Mouse (Mus musculus) intestine, postnatal 0 days (tissue): Measurements from ENCODE around the gene Atg10. TPM values are rescaled to one million over a fixed set of nuclear protein-coding genes. Genes with fewer than 3 reads are reported as not detected.

ENCODE experiments used
- ATAC-seq: fragments of 200-750 bp; cut with Nextera tagmentation; 2 replicates; pipeline ENCODE4 v1.8.0; 2017; ENCODE audit warnings: mild to moderate bottlenecking, moderate TSS enrichment, moderate library complexity
- H3K27ac ChIP-seq: fragments of 300-500 bp; sonication (generic); 2 replicates; pipeline ENCODE4 v1.5.1; 2014; ENCODE audit warnings: mild to moderate bottlenecking, low read depth, low read length, moderate library complexity
- H3K27me3 ChIP-seq: fragments of 300-500 bp; sonication (generic); replicated peaks from 2 replicates; pipeline ENCODE4 v1.6.1; 2014; ENCODE audit warnings: low read length, mixed read lengths; ENCODE audit not compliant: control insufficient read depth, insufficient read depth
- H3K36me3 ChIP-seq: fragments of 300-500 bp; sonication (generic); 2 replicates; pipeline ENCODE4 v1.6.1; 2014; ENCODE audit warnings: mild to moderate bottlenecking, moderate library complexity; ENCODE audit not compliant: control insufficient read depth, insufficient read depth
- H3K4me1 ChIP-seq: fragments of 300-500 bp; sonication (generic); replicated peaks from 2 replicates; pipeline ENCODE4 v1.6.1; 2014; ENCODE audit warnings: antibody characterized with exemption, low read length, mixed read lengths; ENCODE audit not compliant: control insufficient read depth, insufficient read depth
- H3K4me2 ChIP-seq: fragments of 300-500 bp; sonication (generic); replicated peaks from 2 replicates; pipeline ENCODE4 v1.6.1; 2014; ENCODE audit warnings: low read depth, mild to moderate bottlenecking, moderate library complexity
- H3K4me3 ChIP-seq: fragments of 300-500 bp; sonication (generic); 2 replicates; pipeline ENCODE4 v1.5.1; 2014; ENCODE audit warnings: low read depth, low read length
- H3K9ac ChIP-seq: fragments of 300-500 bp; sonication (generic); 2 replicates; pipeline ENCODE4 v1.6.1; 2014; ENCODE audit warnings: mild to moderate bottlenecking, low read depth, low read length
- H3K9me3 ChIP-seq: fragments of 300-500 bp; sonication (generic); 2 replicates; pipeline ENCODE4 v1.6.1; 2016; ENCODE audit warnings: mixed run types; ENCODE audit not compliant: control insufficient read depth
- CTCF ChIP-seq: sonication (generic); IDR thresholded peaks from 2 replicates; pipeline ENCODE4 v1.5.1; 2016; ENCODE audit warnings: low read depth, mild to moderate bottlenecking, control low read depth, antibody characterized with exemption, moderate library complexity
- WGBS: fragments of 180-500 bp; shearing (Covaris S2); extraction: QIAGEN DNeasy Blood & Tissue Kit; methylation state at CpG from one replicate; pipeline ENCODE4 v1.1.7; 2014; 5-methylcytosine and 5-hydroxymethylcytosine counted together
- polyA plus RNA-seq: library from polyadenylated mRNA; unstranded; fragments of >200 nt; fragmentation: Nextera tagmentation; extraction: Ambion mirVana; gene quantifications from 2 replicates; pipeline ENCODE4 v1.2.1, GENCODE M21; 2015

Atg10 gene
- polyA plus RNA-seq, 1 experiment from 2014 or later: 24.5 TPM

DNA sequence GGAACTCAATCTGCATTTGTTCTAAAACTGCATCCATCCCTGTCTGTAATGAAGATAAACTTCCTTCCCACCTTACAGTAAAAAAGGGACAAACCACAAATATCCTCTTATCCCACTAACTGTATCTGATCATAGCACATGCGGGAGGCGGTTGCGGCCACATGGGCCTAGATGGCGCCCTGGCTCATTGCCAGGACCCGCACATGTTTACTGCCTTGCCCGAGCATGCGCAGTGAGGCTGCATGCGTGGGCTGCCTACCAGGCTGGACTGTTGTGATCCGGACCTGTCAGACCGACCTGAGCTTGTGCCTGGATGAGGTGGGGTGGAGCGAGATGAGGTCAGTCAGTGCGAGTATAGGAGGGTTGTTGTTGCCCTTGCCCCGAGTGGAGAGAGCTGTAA lies 230.2 kb downstream of the Atg10 start:
- no peak for TF ChIP-seq CTCF
- H3K4me3 ChIP-seq: no peak overlapping the region
- H3K36me3 ChIP-seq: no peaks in the 10 kb centered on the region
- no peak overlapping the region for H3K4me2 ChIP-seq
- ATAC-seq: no peak
- H3K27ac ChIP-seq: no peak overlapping the region
- H3K4me1 ChIP-seq: no peaks in the 10 kb centered on the region
- H3K27me3 ChIP-seq: no peaks in the 10 kb centered on the region
- 80% methylated on average over 13 of the region's 13 CpGs for WGBS
- H3K9ac ChIP-seq: no peak overlapping the region
- H3K9me3 ChIP-seq: no peaks in the 10 kb centered on the region

DNA sequence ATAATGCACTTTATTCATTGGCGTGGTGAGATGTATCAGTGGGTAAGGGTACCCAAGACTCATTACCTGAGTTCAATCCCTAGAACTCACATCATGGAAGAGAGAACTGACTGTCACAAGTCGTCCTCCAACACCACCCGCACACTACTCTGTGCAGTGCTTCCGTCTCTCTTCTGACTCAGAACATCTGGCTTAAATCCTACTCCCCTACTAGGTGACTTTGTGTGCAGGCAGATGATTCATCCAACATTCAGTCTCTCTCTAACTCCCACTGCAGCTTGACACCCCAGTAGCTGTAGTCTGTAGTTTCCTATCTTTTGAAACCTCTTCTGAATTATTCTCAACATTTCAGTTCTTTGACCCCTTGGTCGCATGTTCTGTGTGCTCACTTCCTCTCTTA lies 230.8 kb downstream of the Atg10 start:
- no peak for TF ChIP-seq CTCF
- Histone ChIP-seq H3K4me3 (no peak overlapping the region), H3K27me3 (no peaks in the 10 kb centered on the region), H3K9ac (no peak overlapping the region), H3K36me3 (no peaks in the 10 kb centered on the region), H3K27ac (no peak overlapping the region), H3K4me2 (no peak overlapping the region), H3K4me1 (no peaks in the 10 kb centered on the region), H3K9me3 (no peaks in the 10 kb centered on the region)
- 92% methylated on average over 5 of the region's 5 CpGs for WGBS
- no peak for ATAC-seq

DNA sequence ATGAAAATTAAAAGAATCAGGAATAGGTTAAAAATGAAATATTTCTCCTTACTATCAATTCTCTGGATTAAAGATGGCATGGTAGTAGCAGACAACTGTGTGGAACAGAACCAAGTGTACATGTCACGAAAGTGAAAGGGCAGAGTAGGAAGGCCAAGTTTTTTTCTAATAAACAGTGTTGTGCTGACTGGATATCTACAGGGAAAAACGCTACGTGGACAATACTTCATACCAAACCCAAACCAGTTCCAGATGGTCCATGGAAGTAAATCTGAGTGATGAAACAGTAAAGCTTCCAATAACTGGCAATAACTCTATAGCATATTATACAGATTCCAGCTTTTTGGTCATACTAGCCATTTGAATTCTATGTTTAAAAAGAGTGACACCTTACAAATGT lies 235.5 kb downstream of the Atg10 start:
- no peaks in the 10 kb centered on the region for H3K27me3 ChIP-seq
- no peaks in the 10 kb centered on the region for H3K36me3 ChIP-seq
- H3K4me2 ChIP-seq: no peak overlapping the region
- H3K9ac ChIP-seq: no peak overlapping the region
- no peaks in the 10 kb centered on the region for H3K9me3 ChIP-seq
- H3K4me3 ChIP-seq: no peak overlapping the region
- no peaks in the 10 kb centered on the region for H3K4me1 ChIP-seq
- ATAC-seq: no peak
- TF ChIP-seq CTCF: no peak
- WGBS: 83% methylated on average over 3 of the region's 3 CpGs
- no peak overlapping the region for H3K27ac ChIP-seq

DNA sequence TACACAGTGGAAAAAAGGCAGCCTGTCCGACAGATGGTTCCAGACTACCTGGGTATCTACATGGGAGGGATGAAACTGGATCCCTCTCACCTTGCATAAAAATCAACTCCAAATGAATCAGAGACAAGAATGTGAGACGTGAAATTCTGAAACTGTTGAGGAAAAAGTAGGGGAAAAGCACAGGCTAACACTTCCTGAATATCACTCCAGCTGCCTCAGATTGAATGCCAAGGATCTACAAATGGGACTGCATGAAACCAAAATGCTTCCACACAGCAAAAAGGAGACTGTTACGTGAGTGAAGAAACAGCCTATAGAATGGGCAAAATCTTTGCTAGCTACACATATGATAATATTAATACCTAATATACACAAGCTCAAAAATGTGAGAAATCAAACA lies 238.4 kb downstream of the Atg10 start:
- Histone ChIP-seq H3K4me1 (no peaks in the 10 kb centered on the region), H3K27me3 (no peaks in the 10 kb centered on the region), H3K36me3 (no peaks in the 10 kb centered on the region), H3K4me3 (no peak overlapping the region), H3K27ac (no peak overlapping the region), H3K9me3 (no peaks in the 10 kb centered on the region), H3K4me2 (no peak overlapping the region), H3K9ac (no peak overlapping the region; the same call in 1 of the 2 replicates)
- no peak for TF ChIP-seq CTCF
- no peak for ATAC-seq
- WGBS: 82% methylated on average over 3 of the region's 3 CpGs

DNA sequence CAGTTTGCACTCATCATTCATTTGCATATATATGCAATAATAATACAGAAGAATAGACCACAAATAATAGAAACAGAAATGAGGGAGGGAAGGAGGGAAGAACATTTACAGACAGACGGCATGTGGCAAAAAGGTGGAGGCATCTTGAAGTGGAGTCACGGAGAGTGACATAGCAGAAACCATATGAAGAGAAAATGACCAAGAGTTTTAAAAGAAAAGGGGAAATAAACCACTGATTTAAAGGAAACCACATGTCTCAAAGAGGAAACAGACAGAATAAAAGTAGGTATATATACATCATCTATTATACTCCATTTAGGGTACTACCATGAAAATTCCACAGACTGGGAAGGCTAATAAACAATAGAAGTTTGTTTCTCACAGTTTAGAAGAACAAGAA lies 239.7 kb downstream of the Atg10 start:
- no peak for ATAC-seq
- no peaks in the 10 kb centered on the region for H3K9me3 ChIP-seq
- H3K4me1 ChIP-seq: no peaks in the 10 kb centered on the region
- no peak overlapping the region for H3K27ac ChIP-seq
- TF ChIP-seq CTCF: no peak
- H3K9ac ChIP-seq: no peak overlapping the region
- WGBS: 84% methylated on average over 2 of the region's 2 CpGs
- H3K4me3 ChIP-seq: no peak overlapping the region
- H3K4me2 ChIP-seq: no peak overlapping the region
- no peaks in the 10 kb centered on the region for H3K36me3 ChIP-seq
- no peaks in the 10 kb centered on the region for H3K27me3 ChIP-seq

DNA sequence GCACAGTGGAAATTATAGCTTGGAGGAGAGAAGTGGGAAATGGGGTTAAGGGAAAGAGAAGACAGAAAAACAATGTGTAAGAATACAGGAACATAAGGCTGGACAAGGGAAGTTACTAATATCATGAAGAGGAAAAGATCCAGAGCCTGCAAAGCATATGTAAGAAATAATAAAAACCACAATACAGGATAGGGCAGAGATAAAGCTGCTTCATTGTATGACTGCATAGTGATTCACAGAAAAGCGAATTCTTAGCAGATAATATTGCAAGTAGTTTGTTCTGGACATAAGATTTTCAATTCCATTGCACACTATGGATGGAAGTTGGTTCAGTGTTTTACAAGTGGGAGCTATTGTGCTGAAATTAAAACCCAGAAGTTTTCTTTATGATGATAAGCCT lies 242.0 kb downstream of the Atg10 start:
- Histone ChIP-seq H3K27me3 (no peaks in the 10 kb centered on the region), H3K4me1 (no peaks in the 10 kb centered on the region), H3K9ac (no peak overlapping the region), H3K4me2 (no peak overlapping the region), H3K4me3 (no peak overlapping the region), H3K9me3 (no peaks in the 10 kb centered on the region), H3K36me3 (no peaks in the 10 kb centered on the region), H3K27ac (no peak overlapping the region)
- 77% methylated on average over 1 of the region's 1 CpGs for WGBS
- no peak for TF ChIP-seq CTCF
- no peak for ATAC-seq

DNA sequence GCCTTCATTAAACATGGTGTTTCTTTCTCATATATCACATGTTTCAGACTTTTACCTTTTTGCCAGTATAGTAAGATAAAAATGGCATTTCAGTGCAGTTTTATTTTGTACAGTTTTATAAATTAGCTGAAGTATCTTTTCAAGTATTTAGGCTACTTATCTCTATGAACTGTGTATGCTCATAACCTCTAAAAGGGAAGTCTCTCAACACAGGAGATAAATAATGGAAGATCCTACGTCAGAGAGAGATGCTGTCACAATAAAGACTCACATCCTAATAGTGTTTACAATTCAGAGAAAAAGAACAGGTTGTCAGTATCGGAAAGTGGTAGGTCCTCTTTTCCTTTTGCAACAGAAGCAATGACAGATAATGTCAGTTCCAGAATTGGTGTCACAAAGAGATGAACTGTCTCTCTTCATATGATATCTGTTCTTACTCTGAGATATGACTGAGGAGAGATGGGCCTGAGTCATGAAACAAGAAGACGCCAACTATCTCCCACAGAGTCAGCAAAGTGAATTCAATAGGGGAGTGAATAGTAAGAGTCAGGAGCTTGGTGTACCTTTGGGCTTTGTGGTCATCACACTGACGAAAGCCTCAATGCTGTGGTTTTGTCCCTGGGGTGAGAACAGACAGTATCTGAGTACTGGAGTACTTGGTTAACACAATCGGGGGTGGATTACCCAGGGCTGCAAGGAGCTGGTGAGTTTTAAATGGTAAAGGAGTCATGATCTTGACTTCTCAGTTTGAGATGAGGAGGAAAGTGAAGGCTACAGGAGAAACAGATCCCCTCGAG lies 242.7 kb downstream of the Atg10 start:
- H3K4me3 ChIP-seq: no peak overlapping the region
- H3K27me3 ChIP-seq: no peaks in the 10 kb centered on the region
- no peak overlapping the region for H3K27ac ChIP-seq
- ATAC-seq: no peak
- no peak for TF ChIP-seq CTCF
- H3K4me2 ChIP-seq: no peak overlapping the region
- no peaks in the 10 kb centered on the region for H3K36me3 ChIP-seq
- no peak overlapping the region for H3K9ac ChIP-seq
- 80% methylated on average over 6 of the region's 6 CpGs for WGBS
- no peaks in the 10 kb centered on the region for H3K4me1 ChIP-seq
- no peaks in the 10 kb centered on the region for H3K9me3 ChIP-seq
